ENCODE assay signal across 8 mouse cellular contexts in the genomic region with DNA sequence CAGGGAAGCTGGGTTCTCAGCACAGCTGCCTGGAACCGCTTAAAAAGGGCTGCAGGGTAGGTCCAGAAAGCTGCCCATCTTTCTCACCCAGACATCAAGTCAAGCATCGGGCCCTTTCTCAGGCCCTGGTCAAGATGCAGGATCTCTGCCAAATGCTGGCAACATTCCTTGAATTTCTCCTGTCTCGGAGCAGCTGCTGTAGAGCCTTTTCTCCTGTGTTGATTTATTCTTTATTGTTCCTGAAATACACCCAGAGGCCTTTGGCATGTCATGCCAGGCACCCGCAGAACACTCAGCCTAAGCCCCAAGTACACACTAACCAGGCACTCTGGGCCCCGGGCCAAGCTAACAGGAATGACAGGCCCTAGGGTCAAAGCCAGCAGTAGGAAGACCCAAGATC. TPM values are rescaled to one million over a fixed set of nuclear protein-coding genes. Genes with fewer than 3 reads are reported as not detected.
DNase-seq lines count a peak whose midpoint lies in the region; ATAC-seq and TF ChIP-seq lines count a peak whose summit lies in the region.

No protein-coding gene starts in this region.

- TF ChIP-seq POLR2A in bone marrow macrophage, adult 2 months (IDR thresholded peaks at IDR 0.05; ENCODE audit: borderline replicate concordance, low read depth, low read length) = no peak

- no peak overlapping the region for H3K4me2 ChIP-seq in heart, embryonic 12.5 days
- H3K4me2 ChIP-seq in lung, postnatal 0 days (replicated peaks; ENCODE audit: low read depth, low read length) = no peak overlapping the region; the same call in 1 of the 2 replicates

- TF ChIP-seq EP300 in lung, postnatal 0 days (IDR thresholded peaks at IDR 0.05) = peak; percentile 82

- peaks cover 77% of the 10 kb centered on the region for H3K4me1 ChIP-seq in heart, embryonic 12.5 days (replicated peaks)
- peaks cover 58% of the 10 kb centered on the region for H3K4me1 ChIP-seq in bone marrow macrophage, adult 2 months (ENCODE audit: control insufficient read depth, insufficient read depth, low read length)
- H3K4me1 ChIP-seq in lung, postnatal 0 days (ENCODE audit: insufficient read depth, low read depth, low read length) = peaks cover 68% of the 10 kb centered on the region

- H3K36me3 ChIP-seq in heart, embryonic 12.5 days = peaks cover 4% of the 10 kb centered on the region; the same call in 1 of the 2 replicates
- H3K36me3 ChIP-seq in lung, postnatal 0 days (ENCODE audit: insufficient read depth, low read length) = no peaks in the 10 kb centered on the region

- H3K27ac ChIP-seq in heart, embryonic 12.5 days (ENCODE audit: poor library complexity, severe bottlenecking) = peak overlapping the region; percentile 45
- H3K27ac ChIP-seq in bone marrow macrophage, adult 2 months (ENCODE audit: insufficient read depth, low read depth, low read length) = peak overlapping the region; percentile 85
- H3K27ac ChIP-seq in lung, postnatal 0 days (ENCODE audit: low read length) = peak overlapping the region; percentile 75

- H3K4me3 ChIP-seq in heart, embryonic 12.5 days = no peak overlapping the region
- H3K4me3 ChIP-seq in bone marrow macrophage, adult 2 months (ENCODE audit: insufficient read depth, low read length) = no peak overlapping the region
- H3K4me3 ChIP-seq in lung, postnatal 0 days (ENCODE audit: low read depth, low read length) = no peak overlapping the region

- WGBS in heart, embryonic 12.5 days = 52% methylated on average over 5 of the region's 5 CpGs
- WGBS in lung, postnatal 0 days = 7% methylated on average over 5 of the region's 5 CpGs

- TF ChIP-seq CTCF in bone marrow macrophage, adult 2 months (IDR thresholded peaks at IDR 0.05; ENCODE audit: low read depth, low read length) = no peak
- no peak for TF ChIP-seq CTCF in lung, postnatal 0 days (IDR thresholded peaks at IDR 0.05)

- H3K9me3 ChIP-seq in heart, embryonic 12.5 days (replicated peaks) = no peaks in the 10 kb centered on the region
- no peaks in the 10 kb centered on the region for H3K9me3 ChIP-seq in lung, postnatal 0 days (ENCODE audit: low read length)

- no peak for DNase-seq in heart, adult 8-10 months (ENCODE audit: low spot score)
- DNase-seq in heart, postnatal 14 days = peak; percentile 55 to 63
- DNase-seq in lung, postnatal 0 days (ENCODE audit: low spot score) = peak; percentile 87
- DNase-seq in urinary bladder, adult 2 months (ENCODE audit: low spot score) = no peak
- DNase-seq in frontal cortex, postnatal 10 days (ENCODE audit: low spot score in 2 of 2) = no peak
- no peak for DNase-seq in gastrocnemius, postnatal 14 days

- intact Hi-C loops in heart, postnatal 14 days (cut with DNase I) = no loop called here
- intact Hi-C loops in gastrocnemius, postnatal 14 days (cut with DNase I; ENCODE audit: low total_unique reads) = no loop called here

- H3K9ac ChIP-seq in heart, embryonic 12.5 days = no peak overlapping the region
- H3K9ac ChIP-seq in lung, postnatal 0 days (replicated peaks; ENCODE audit: low read depth) = no peak overlapping the region

- no peaks in the 10 kb centered on the region for H3K27me3 ChIP-seq in heart, embryonic 12.5 days (replicated peaks)
- no peaks in the 10 kb centered on the region for H3K27me3 ChIP-seq in lung, postnatal 0 days (replicated peaks; ENCODE audit: insufficient read depth, low read length)

- ATAC-seq in heart, embryonic 12.5 days (ENCODE audit: insufficient number of reproducible peaks, low FRiP score) = no peak
- peak; percentile 76 for ATAC-seq in lung, postnatal 0 days

RNA-seq across cellular contexts. Expression of a gene that starts 31.7 kb away (rescaled TPM):
- polyA plus RNA-seq in heart, embryonic 12.5 days (2016; fragmentation: Nextera tagmentation; extraction: Ambion mirVana) = 8.7 and 10.6 TPM in 2 replicates
- total RNA-seq in heart, adult 8-10 months (2022) = 10 to 100 TPM; 13.1 to 17.5 (median 14.5) TPM
- 26.6 and 33.7 TPM in 2 replicates for polyA plus RNA-seq in bone marrow macrophage, adult 2 months (2012; ENCODE audit: insufficient read depth, insufficient read length, missing spikeins)
- total RNA-seq in heart, postnatal 14 days (2021) = 10 to 100 TPM; 15.7 to 16.9 TPM
- polyA plus RNA-seq in lung, postnatal 0 days (2015; fragmentation: Nextera tagmentation; extraction: Ambion mirVana) = 5.9 and 6.7 TPM in 2 replicates
- 11.9 and 16.0 TPM in 2 replicates for polyA plus RNA-seq in urinary bladder, adult 2 months (2012; rRNA removed)
- total RNA-seq in gastrocnemius, postnatal 14 days (2021) = 10 to 100 TPM; 10.8 to 11.2 TPM

RNA-seq across cellular contexts. Expression of a gene that starts 38.7 kb away (rescaled TPM):
- 0.40 and 0.68 TPM in 2 replicates for polyA plus RNA-seq in heart, embryonic 12.5 days (2016; fragmentation: Nextera tagmentation; extraction: Ambion mirVana)
- total RNA-seq in heart, adult 8-10 months (2022) = under 1 TPM in 2 of 4 experiments, not detected in 2; 0.11 TPM
- 0.23 TPM in 1 of 2 replicates, not detected in the other for polyA plus RNA-seq in bone marrow macrophage, adult 2 months (2012; ENCODE audit: insufficient read depth, insufficient read length, missing spikeins)
- total RNA-seq in heart, postnatal 14 days (2021) = under 1 TPM; 0.17 to 0.31 TPM
- 1.9 and 2.9 TPM in 2 replicates for polyA plus RNA-seq in lung, postnatal 0 days (2015; fragmentation: Nextera tagmentation; extraction: Ambion mirVana)
- polyA plus RNA-seq in urinary bladder, adult 2 months (2012; rRNA removed) = 0.19 and 0.34 TPM in 2 replicates
- total RNA-seq in gastrocnemius, postnatal 14 days (2021) = under 1 TPM; 0.23 to 0.24 TPM

Comparison
In these comparisons a context has a peak if more than half of its experiments do, and no peak if none do; other contexts are left out.
1. DNase-seq: peak in heart, postnatal 14 days (2 of 2) and lung, postnatal 0 days (single experiment); none in heart, adult 8-10 months (single experiment), urinary bladder, adult 2 months (single experiment), frontal cortex, postnatal 10 days (0 of 2) and gastrocnemius, postnatal 14 days (single experiment).
2. Peak in every context shown above with its lines, with median percentiles within 50 percentile points of each other: H3K27ac ChIP-seq.